In genomic region chr9:114767030-114767429, GRCm38 (mm10) we compare ENCODE assay signal across 8 mouse cellular contexts. TPM values are rescaled to one million over a fixed set of nuclear protein-coding genes. Genes with fewer than 3 reads are reported as not detected.
DNase-seq lines count a peak whose midpoint lies in the region; ATAC-seq and TF ChIP-seq lines count a peak whose summit lies in the region.

No protein-coding gene starts in this region.

- H3K27ac ChIP-seq in hindbrain, embryonic 16.5 days (ENCODE audit: low read depth, low read length): 0 out of 2 replicates have a peak overlapping the region, but pooled peaks have one; percentile 39
- H3K27ac ChIP-seq in neural tube, embryonic 14.5 days (ENCODE audit: low read depth, low read length): 0 out of 2 replicates have a peak overlapping the region, but pooled peaks have one; percentile 34
- no peak overlapping the region for H3K27ac ChIP-seq in stomach, postnatal 0 days (replicated peaks)

- peaks cover 3% of the 10 kb centered on the region; the same call in 1 of the 2 replicates for H3K27me3 ChIP-seq in hindbrain, embryonic 16.5 days (replicated peaks; ENCODE audit: control insufficient read depth, insufficient read depth, low read length)
- H3K27me3 ChIP-seq in neural tube, embryonic 14.5 days (ENCODE audit: control insufficient read depth, insufficient read depth, low read length): no peaks in the 10 kb centered on the region
- H3K27me3 ChIP-seq in stomach, postnatal 0 days (ENCODE audit: control insufficient read depth, insufficient read depth, low read length): no peaks in the 10 kb centered on the region

- WGBS in hindbrain, embryonic 16.5 days: 26% methylated on average over 13 of the region's 13 CpGs
- 31% methylated on average over 13 of the region's 13 CpGs for WGBS in neural tube, embryonic 14.5 days
- WGBS in stomach, postnatal 0 days: 81% methylated on average over 13 of the region's 13 CpGs

- peaks cover 3% of the 10 kb centered on the region; the same call in 1 of the 2 replicates for H3K4me1 ChIP-seq in hindbrain, embryonic 16.5 days (ENCODE audit: control insufficient read depth, insufficient read depth, low read depth, low read length)
- 0 out of 2 replicates have a peak, but pooled peaks cover 2% of the 10 kb centered on the region for H3K4me1 ChIP-seq in neural tube, embryonic 14.5 days (ENCODE audit: control insufficient read depth, insufficient read depth, low read length)
- H3K4me1 ChIP-seq in stomach, postnatal 0 days (replicated peaks; ENCODE audit: control insufficient read depth, insufficient read depth): no peaks in the 10 kb centered on the region

- no peak overlapping the region for H3K4me3 ChIP-seq in hindbrain, embryonic 16.5 days (ENCODE audit: low read length)
- H3K4me3 ChIP-seq in neural tube, embryonic 14.5 days (ENCODE audit: low read depth, low read length): no peak overlapping the region
- no peak overlapping the region for H3K4me3 ChIP-seq in stomach, postnatal 0 days (ENCODE audit: low read depth, low read length)

- peak; percentile 92 for ATAC-seq in hindbrain, embryonic 16.5 days
- peak; percentile 87 for ATAC-seq in neural tube, embryonic 14.5 days (ENCODE audit: low read depth)
- ATAC-seq in stomach, postnatal 0 days (ENCODE audit: low FRiP score, low TSS enrichment): no peak

- 0 out of 2 replicates have a peak, but pooled peaks cover 3% of the 10 kb centered on the region for H3K9me3 ChIP-seq in hindbrain, embryonic 16.5 days (ENCODE audit: control insufficient read depth, low read length)
- H3K9me3 ChIP-seq in neural tube, embryonic 14.5 days (ENCODE audit: control insufficient read depth, low read length): no peaks in the 10 kb centered on the region
- no peaks in the 10 kb centered on the region for H3K9me3 ChIP-seq in stomach, postnatal 0 days (ENCODE audit: control insufficient read depth, low read length)

- intact Hi-C loops in gastrocnemius, postnatal 14 days (cut with DNase I; ENCODE audit: low total_unique reads): no loop called here

- H3K4me2 ChIP-seq in hindbrain, embryonic 16.5 days (ENCODE audit: low read length): no peak overlapping the region; the same call in 1 of the 2 replicates
- no peak overlapping the region for H3K4me2 ChIP-seq in neural tube, embryonic 14.5 days (ENCODE audit: low read depth, low read length)
- no peak overlapping the region for H3K4me2 ChIP-seq in stomach, postnatal 0 days (replicated peaks; ENCODE audit: low read depth)

- peak; percentile 45 for DNase-seq in gastrocnemius, postnatal 14 days
- DNase-seq in gastrocnemius, adult 18-20 months (ENCODE audit: low spot score): no peak
- peak; percentile 70 for DNase-seq in MN1 (ENCODE audit: low spot score)
- DNase-seq in cerebellum, postnatal 10 days: peak; percentile 88 to 93
- no peak for DNase-seq in stomach, postnatal 0 days (ENCODE audit: low spot score)
- DNase-seq in yolk sac, embryonic 10.5 days (ENCODE audit: low spot score): no peak

- no peak for TF ChIP-seq CTCF in stomach, postnatal 0 days (IDR thresholded peaks at IDR 0.05; ENCODE audit: low read depth)

- H3K9ac ChIP-seq in hindbrain, embryonic 16.5 days (ENCODE audit: low read depth, low read length): no peak overlapping the region
- no peak overlapping the region for H3K9ac ChIP-seq in neural tube, embryonic 14.5 days (replicated peaks; ENCODE audit: low read depth, low read length)
- H3K9ac ChIP-seq in stomach, postnatal 0 days (ENCODE audit: low read length): no peak overlapping the region

- no peak for TF ChIP-seq EP300 in stomach, postnatal 0 days (optimal IDR thresholded peaks at IDR 0.05)

- H3K36me3 ChIP-seq in hindbrain, embryonic 16.5 days (ENCODE audit: control insufficient read depth, insufficient read depth, low read length): no peaks in the 10 kb centered on the region
- H3K36me3 ChIP-seq in neural tube, embryonic 14.5 days (ENCODE audit: control insufficient read depth, insufficient read depth, low read length): no peaks in the 10 kb centered on the region
- 0 out of 2 replicates have a peak, but pooled peaks cover 4% of the 10 kb centered on the region for H3K36me3 ChIP-seq in stomach, postnatal 0 days (ENCODE audit: control insufficient read depth, insufficient read depth, low read length)

RNA-seq across cellular contexts. Expression of gene Cmtm7, which starts 14.6 kb away (rescaled TPM):
- 10 to 100 TPM in 1 of 2 experiments, 1 to 10 TPM in 1; 7.3 to 10.6 TPM for total RNA-seq in gastrocnemius, postnatal 14 days (2021)
- 1 to 10 TPM; 3.7 to 7.0 TPM for total RNA-seq in gastrocnemius, adult 18-20 months (2021)
- polyA plus RNA-seq in hindbrain, embryonic 16.5 days (2015; fragmentation: Nextera tagmentation; extraction: Ambion mirVana): 9.5 and 13.8 TPM in 2 replicates
- 5.4 and 9.7 TPM in 2 replicates for polyA plus RNA-seq in neural tube, embryonic 14.5 days (2014; fragmentation: Nextera tagmentation; extraction: Ambion mirVana)
- 83.2 and 84.9 TPM in 2 replicates for polyA plus RNA-seq in stomach, postnatal 0 days (2015; fragmentation: Nextera tagmentation; extraction: Ambion mirVana)

RNA-seq across cellular contexts. Expression of gene Cmtm6, which starts 36.1 kb away (rescaled TPM):
- 10 to 100 TPM; 11.2 to 14.2 TPM for total RNA-seq in gastrocnemius, postnatal 14 days (2021)
- total RNA-seq in gastrocnemius, adult 18-20 months (2021): 1 to 10 TPM; 5.8 to 7.4 TPM
- 21.0 and 21.2 TPM in 2 replicates for polyA plus RNA-seq in hindbrain, embryonic 16.5 days (2015; fragmentation: Nextera tagmentation; extraction: Ambion mirVana)
- polyA plus RNA-seq in neural tube, embryonic 14.5 days (2014; fragmentation: Nextera tagmentation; extraction: Ambion mirVana): 15.0 and 22.9 TPM in 2 replicates
- 50.9 and 53.9 TPM in 2 replicates for polyA plus RNA-seq in stomach, postnatal 0 days (2015; fragmentation: Nextera tagmentation; extraction: Ambion mirVana)

Comparison
In these comparisons a context has a peak if more than half of its experiments do, and no peak if none do; other contexts are left out.
1. DNase-seq: peak in gastrocnemius, postnatal 14 days (single experiment), MN1 (single experiment) and cerebellum, postnatal 10 days (2 of 2); none in gastrocnemius, adult 18-20 months (single experiment), stomach, postnatal 0 days (single experiment) and yolk sac, embryonic 10.5 days (single experiment).